Mouse (Mus musculus) forebrain, embryonic 14.5 days (tissue): ENCODE measurements at regions not wholly inside any gene's neighbourhood (a gene's known extent, or its start where the extent isn't known, plus 50 kb on each side); places are given as distances from the start of the nearest gene placed in this dataset.
"Not testable (repeated sequence)": the region's sequence is repeated elsewhere in the genome, so short reads cannot be mapped to it uniquely, and the experiment has no call there.

Source experiments
- ATAC-seq: fragments of 200-750 bp; cut with Nextera tagmentation; 2 replicates; pipeline ENCODE4 v1.8.0; 2017; ENCODE audit warnings: mild to moderate bottlenecking, moderate library complexity
- DNase-seq: peaks from one replicate; pipeline ENCODE4 v3.0.0-alpha.2; 2015; ENCODE audit warnings: low spot score
- H3K27ac ChIP-seq: fragments of 300-500 bp; sonication (generic); 2 replicates; pipeline ENCODE4 v1.5.1; 2014; ENCODE audit warnings: low read depth, mild to moderate bottlenecking, control low read depth, low read length, moderate library complexity
- H3K27me3 ChIP-seq: fragments of 300-500 bp; sonication (generic); replicated peaks from 2 replicates; pipeline ENCODE4 v1.6.1; 2014; ENCODE audit warnings: low read length, control low read depth, mixed read lengths; ENCODE audit not compliant: control insufficient read depth, insufficient read depth
- H3K36me3 ChIP-seq: fragments of 300-500 bp; sonication (generic); 2 replicates; pipeline ENCODE4 v1.6.1; 2014; ENCODE audit warnings: low read length, control low read depth; ENCODE audit not compliant: control insufficient read depth, insufficient read depth
- H3K4me1 ChIP-seq: fragments of 300-500 bp; sonication (generic); 2 replicates; pipeline ENCODE4 v1.6.1; 2014; ENCODE audit warnings: antibody characterized with exemption, low read length, control low read depth; ENCODE audit not compliant: control insufficient read depth, insufficient read depth
- H3K4me2 ChIP-seq: fragments of 300-500 bp; sonication (generic); 2 replicates; pipeline ENCODE4 v1.6.1; 2014; ENCODE audit warnings: mild to moderate bottlenecking, control low read depth, low read length
- H3K4me3 ChIP-seq: fragments of 300-500 bp; sonication (generic); 2 replicates; pipeline ENCODE4 v1.5.1; 2014; ENCODE audit warnings: low read depth, low read length, control low read depth
- H3K9ac ChIP-seq: fragments of 300-500 bp; sonication (generic); 2 replicates; pipeline ENCODE4 v1.6.1; 2014; ENCODE audit warnings: mild to moderate bottlenecking, low read length, control low read depth, moderate library complexity
- H3K9me3 ChIP-seq: fragments of 300-500 bp; sonication (generic); replicated peaks from 2 replicates; pipeline ENCODE4 v1.6.1; 2016; ENCODE audit warnings: low read length, control low read depth, mixed read lengths; ENCODE audit not compliant: control insufficient read depth
- WGBS: fragments of 180-500 bp; shearing (Covaris S2); extraction: QIAGEN DNeasy Blood & Tissue Kit; methylation state at CpG from one replicate; pipeline ENCODE4 v1.1.7; 2014; 5-methylcytosine and 5-hydroxymethylcytosine counted together

GRCm38 (mm10) chr10:111354607-111355006 lies 56.1 kb downstream of the Bbs10 start:
- DNase-seq = peak; percentile 60
- Histone ChIP-seq H3K4me1 (no peaks in the 10 kb centered on the region; the same call in 1 of the 2 replicates), H3K4me2 (no peak overlapping the region), H3K9me3 (no peaks in the 10 kb centered on the region), H3K27me3 (no peaks in the 10 kb centered on the region), H3K27ac (no peak overlapping the region; the same call in 1 of the 2 replicates), H3K36me3 (no peaks in the 10 kb centered on the region), H3K4me3 (no peak overlapping the region), H3K9ac (no peak overlapping the region; the same call in 1 of the 2 replicates)
- peak; percentile 61; the same call in 1 of the 2 replicates for ATAC-seq
- 54% methylated on average over 8 of the region's 8 CpGs for WGBS

- not testable (repeated sequence) for H3K27ac ChIP-seq, DNase-seq, H3K9ac ChIP-seq, ATAC-seq, H3K27me3 ChIP-seq, H3K9me3 ChIP-seq, H3K4me2 ChIP-seq, H3K36me3 ChIP-seq, H3K4me3 ChIP-seq, H3K4me1 ChIP-seq
- 75% methylated on average over 1 of the region's 1 CpGs for WGBS
Observed at GRCm38 (mm10) chr10:111358340-111358739, 59.9 kb downstream of the Bbs10 start.

- Histone ChIP-seq H3K9me3 (no peaks in the 10 kb centered on the region), H3K36me3 (no peaks in the 10 kb centered on the region), H3K27me3 (no peaks in the 10 kb centered on the region), H3K4me3 (no peak overlapping the region), H3K4me2 (no peak overlapping the region), H3K4me1 (peaks cover 3% of the 10 kb centered on the region; the same call in 1 of the 2 replicates), H3K27ac (no peak overlapping the region), H3K9ac (no peak overlapping the region)
- WGBS = 92% methylated on average over 18 of the region's 18 CpGs
- ATAC-seq (no peak), DNase-seq (no peak)
Observed at GRCm38 (mm10) chr10:111361749-111362435, 63.4 kb downstream of the Bbs10 start.

- Histone ChIP-seq H3K27me3 (no peaks in the 10 kb centered on the region), H3K4me2 (no peak overlapping the region; the same call in 1 of the 2 replicates), H3K27ac (0 out of 2 replicates have a peak overlapping the region, but pooled peaks have one; percentile 16), H3K4me1 (peaks cover 3% of the 10 kb centered on the region; the same call in 1 of the 2 replicates), H3K9me3 (no peaks in the 10 kb centered on the region), H3K9ac (no peak overlapping the region), H3K36me3 (no peaks in the 10 kb centered on the region), H3K4me3 (no peak overlapping the region)
- WGBS = 8% methylated on average over 14 of the region's 14 CpGs
- peak; percentile 59 for DNase-seq
- peak; percentile 67 for ATAC-seq
Observed at GRCm38 (mm10) chr10:111363729-111364617, 65.5 kb downstream of the Bbs10 start.

- H3K4me1 ChIP-seq = peaks cover 3% of the 10 kb centered on the region; the same call in 1 of the 2 replicates
- DNase-seq (no peak), ATAC-seq (no peak)
- H3K4me3 ChIP-seq = no peak overlapping the region
- 78% methylated on average over 5 of the region's 5 CpGs for WGBS
- no peak overlapping the region for H3K27ac ChIP-seq
- H3K27me3 ChIP-seq = no peaks in the 10 kb centered on the region
- no peak overlapping the region for H3K9ac ChIP-seq
- H3K9me3 ChIP-seq = no peaks in the 10 kb centered on the region
- H3K4me2 ChIP-seq = no peak overlapping the region
- no peaks in the 10 kb centered on the region for H3K36me3 ChIP-seq
Observed at GRCm38 (mm10) chr10:111365011-111365410, 66.5 kb downstream of the Bbs10 start.

- H3K4me2 ChIP-seq, ATAC-seq, H3K9me3 ChIP-seq, H3K4me1 ChIP-seq, DNase-seq, H3K36me3 ChIP-seq, H3K27ac ChIP-seq, H3K4me3 ChIP-seq, H3K27me3 ChIP-seq, H3K9ac ChIP-seq: not testable (repeated sequence)
- WGBS = 80% methylated on average over 3 of the region's 3 CpGs
Observed at GRCm38 (mm10) chr10:111369046-111369445, 70.6 kb downstream of the Bbs10 start.

- DNase-seq = no peak
- no peaks in the 10 kb centered on the region for H3K9me3 ChIP-seq
- no peak overlapping the region for H3K4me3 ChIP-seq
- no peak overlapping the region for H3K9ac ChIP-seq
- 37% methylated on average over 11 of the region's 11 CpGs for WGBS
- no peak for ATAC-seq
- H3K27me3 ChIP-seq = no peaks in the 10 kb centered on the region
- no peaks in the 10 kb centered on the region for H3K36me3 ChIP-seq
- no peak overlapping the region for H3K4me2 ChIP-seq
- H3K27ac ChIP-seq = no peak overlapping the region
- peaks cover 3% of the 10 kb centered on the region; the same call in 1 of the 2 replicates for H3K4me1 ChIP-seq
Observed at GRCm38 (mm10) chr10:111378047-111378618, 79.7 kb downstream of the Bbs10 start.

- DNase-seq (peak; percentile 58), ATAC-seq (peak; percentile 81)
- Histone ChIP-seq H3K9me3 (no peaks in the 10 kb centered on the region), H3K4me1 (peaks cover 3% of the 10 kb centered on the region; the same call in 1 of the 2 replicates), H3K36me3 (no peaks in the 10 kb centered on the region), H3K4me2 (peak overlapping the region; percentile 18; the same call in 1 of the 2 replicates), H3K27ac (no peak overlapping the region), H3K4me3 (no peak overlapping the region), H3K27me3 (no peaks in the 10 kb centered on the region), H3K9ac (peak overlapping the region; percentile 21; the same call in 1 of the 2 replicates)
- 67% methylated on average over 15 of the region's 15 CpGs for WGBS
Observed at GRCm38 (mm10) chr10:111381689-111382088, 83.2 kb downstream of the Bbs10 start.
